Mouse (Mus musculus) CH12.LX (cell line): Measurements from ENCODE around the gene Syt2. TPM values are rescaled to one million over a fixed set of nuclear protein-coding genes. Genes with fewer than 3 reads are reported as not detected.

ENCODE experiments used
- DNase-seq: peaks from one replicate; pipeline ENCODE4 v3.0.0-alpha.2; 2013; ENCODE audit errors: extremely low read depth
- H3K27ac ChIP-seq: 2 replicates; pipeline ENCODE4 v1.5.1; 2012; ENCODE audit warnings: low read depth, mild to moderate bottlenecking, control low read depth, moderate library complexity; ENCODE audit not compliant: insufficient read depth
- H3K27me3 ChIP-seq: replicated peaks from 2 replicates; pipeline ENCODE3; 2012; ENCODE audit warnings: inconsistent platforms
- H3K36me3 ChIP-seq, 2 experiments: replicated peaks in 1 of 2; 2 replicates each; pipeline versions ENCODE3 to v1.6.1; 2012; ENCODE audit warnings: inconsistent platforms in 1 of 2, low read length in 1 of 2, mild to moderate bottlenecking in 1 of 2, mixed read lengths in 1 of 2, moderate library complexity in 1 of 2; ENCODE audit not compliant: control insufficient read depth in 1 of 2, insufficient read depth in 1 of 2
- H3K4me1 ChIP-seq, 2 experiments: 2 replicates each; pipeline ENCODE4 v1.6.1; 2012; ENCODE audit warnings: inconsistent platforms in 1 of 2, moderate library complexity in 1 of 2; ENCODE audit not compliant: insufficient read depth in 2 of 2, control insufficient read depth in 1 of 2
- H3K4me2 ChIP-seq: 2 replicates; pipeline ENCODE4 v1.6.1; 2012; ENCODE audit warnings: low read depth, mild to moderate bottlenecking, control low read depth; ENCODE audit not compliant: poor library complexity, insufficient read depth, severe bottlenecking
- H3K4me3 ChIP-seq, 3 experiments: fragments of 150-350 bp in 1 of 3; sonication (generic) in 1 of 3; replicated peaks in 1 of 3; 2 replicates each; pipeline versions ENCODE3 to v1.5.1; 2011 to 2012; ENCODE audit warnings: low read depth in 2 of 3, low read length in 2 of 3, mild to moderate bottlenecking in 2 of 3, moderate library complexity in 2 of 3, control low read depth in 1 of 3, improper control_type of control experiment in 1 of 3, inconsistent platforms in 1 of 3, mixed read lengths in 1 of 3; ENCODE audit not compliant: poor library complexity in 1 of 3
- H3K79me2 ChIP-seq: replicated peaks from 2 replicates; pipeline ENCODE4 v1.6.1; 2012; ENCODE audit warnings: mild to moderate bottlenecking, moderate library complexity; ENCODE audit not compliant: control insufficient read depth, poor library complexity, insufficient read depth, severe bottlenecking; ENCODE audit errors: extremely low read depth
- H3K9ac ChIP-seq: 2 replicates; pipeline ENCODE4 v1.6.1; 2012; ENCODE audit warnings: low read depth, mild to moderate bottlenecking, control low read depth, moderate library complexity; ENCODE audit not compliant: insufficient read depth
- H3K9me3 ChIP-seq: replicated peaks from 2 replicates; pipeline ENCODE3; 2012; ENCODE audit warnings: low read length, inconsistent platforms, mixed read lengths
- CHD2 ChIP-seq: IDR thresholded peaks from 2 replicates; pipeline ENCODE4 v1.6.1; 2011; ENCODE audit warnings: low read length, improper control_type of control experiment
- E2F4 ChIP-seq: IDR thresholded peaks from 2 replicates; pipeline ENCODE4 v1.6.1; 2011; ENCODE audit warnings: low read depth, low read length, improper control_type of control experiment; ENCODE audit not compliant: insufficient replicate concordance
- EP300 ChIP-seq: IDR thresholded peaks from 2 replicates; pipeline ENCODE4 v1.6.1; 2011; ENCODE audit warnings: low read length, improper control_type of control experiment
- ETS1 ChIP-seq: conservative IDR thresholded peaks from 2 replicates; pipeline ENCODE4 v1.6.1; 2012; ENCODE audit warnings: low read depth, mild to moderate bottlenecking, inconsistent platforms, low read length, improper control_type of control experiment, moderate library complexity
- JUND ChIP-seq: conservative IDR thresholded peaks from 2 replicates; pipeline ENCODE4 v1.6.1; 2011; ENCODE audit warnings: low read depth, low read length, improper control_type of control experiment
- MAFK ChIP-seq: IDR thresholded peaks from 2 replicates; pipeline ENCODE4 v1.6.1; 2011; ENCODE audit warnings: low read length, improper control_type of control experiment; ENCODE audit not compliant: insufficient replicate concordance
- MAX ChIP-seq: IDR thresholded peaks from 2 replicates; pipeline ENCODE4 v1.6.1; 2011; ENCODE audit warnings: low read length, improper control_type of control experiment
- MAZ ChIP-seq: IDR thresholded peaks from 2 replicates; pipeline ENCODE4 v1.6.1; 2012; ENCODE audit warnings: low read depth, mild to moderate bottlenecking, inconsistent platforms, low read length, improper control_type of control experiment, moderate library complexity
- MEF2A ChIP-seq: IDR thresholded peaks from 2 replicates; pipeline ENCODE4 v1.6.1; 2014; ENCODE audit warnings: low read depth, mild to moderate bottlenecking, inconsistent platforms, low read length, improper control_type of control experiment, borderline replicate concordance
- NRF1 ChIP-seq: IDR thresholded peaks from 2 replicates; pipeline ENCODE4 v1.6.1; 2014; ENCODE audit warnings: low read depth, mild to moderate bottlenecking, inconsistent platforms, low read length, improper control_type of control experiment, moderate library complexity
- PAX5 ChIP-seq: IDR thresholded peaks from 2 replicates; pipeline ENCODE4 v1.6.1; 2012; ENCODE audit warnings: low read length, inconsistent platforms, mixed read lengths
- POLR2A ChIP-seq: IDR thresholded peaks from 2 replicates; pipeline ENCODE4 v1.6.1; 2011; ENCODE audit warnings: low read depth, mild to moderate bottlenecking, improper control_type of control experiment, low read length
- RCOR1 ChIP-seq: conservative IDR thresholded peaks from 2 replicates; pipeline ENCODE4 v1.6.1; 2012; ENCODE audit warnings: low read depth, mild to moderate bottlenecking, inconsistent platforms, low read length, improper control_type of control experiment
- SIN3A ChIP-seq: IDR thresholded peaks from 2 replicates; pipeline ENCODE4 v1.6.1; 2012; ENCODE audit warnings: low read length, improper control_type of control experiment, inconsistent platforms
- TBP ChIP-seq: conservative IDR thresholded peaks from 2 replicates; pipeline ENCODE4 v1.6.1; 2011; ENCODE audit warnings: low read depth, low read length, improper control_type of control experiment
- TCF12 ChIP-seq: IDR thresholded peaks from 2 replicates; pipeline ENCODE4 v1.6.1; 2014; ENCODE audit warnings: low read depth, mild to moderate bottlenecking, inconsistent platforms, low read length, improper control_type of control experiment
- UBTF ChIP-seq: IDR thresholded peaks from 2 replicates; pipeline ENCODE4 v1.6.1; 2012; ENCODE audit warnings: low read depth, mild to moderate bottlenecking, inconsistent platforms, low read length, improper control_type of control experiment, moderate library complexity
- USF1 ChIP-seq: IDR thresholded peaks from 2 replicates; pipeline ENCODE4 v1.6.1; 2014; ENCODE audit warnings: low read depth, mild to moderate bottlenecking, inconsistent platforms, low read length, improper control_type of control experiment
- USF2 ChIP-seq: conservative IDR thresholded peaks from 2 replicates; pipeline ENCODE4 v1.6.1; 2011; ENCODE audit warnings: low read depth, low read length, improper control_type of control experiment
- ZKSCAN1 ChIP-seq: IDR thresholded peaks from 2 replicates; pipeline ENCODE4 v1.6.1; 2012; ENCODE audit warnings: low read depth, inconsistent platforms, low read length, improper control_type of control experiment, borderline replicate concordance
- ZMIZ1 ChIP-seq: IDR thresholded peaks from 2 replicates; pipeline ENCODE4 v1.6.1; 2012; ENCODE audit warnings: low read depth, mild to moderate bottlenecking, inconsistent platforms, low read length, improper control_type of control experiment
- dilution Hi-C: fragments of 300-500 bp; cut with MboI; formaldehyde crosslinking; loops from 2 replicates; pipeline ENCODE4 v1.14.3; 2020; ENCODE audit warnings: low sequenced_read_pairs; ENCODE audit not compliant: extremely low pct_unique_long_range_greater_than_20kb, extremely low pct_ligation_motif_present
- in situ Hi-C: fragments of 300-500 bp; cut with MboI; formaldehyde crosslinking; loops from 3 replicates; pipeline ENCODE4 v1.14.3; 2019; ENCODE audit warnings: low sequenced_read_pairs, low pct_ligation_motif_present, low pct_unique_long_range_greater_than_20kb, mixed read lengths
- polyA plus RNA-seq: library from polyadenylated mRNA; unstranded; fragments of >175 nt; gene quantifications from 2 replicates; pipeline ENCODE4 v1.2.1, GENCODE M21; 2012; ENCODE audit warnings: low read depth; ENCODE audit not compliant: insufficient read length
- total RNA-seq, 2 experiments: library from RNA; depleted of rRNA; stranded (reverse); fragments of 300-350 nt in 1 of 2; fragments of >200 nt in 1 of 2; gene quantifications; 2 replicates each; pipeline ENCODE4 v1.2.3; 2012 to 2014

The Syt2 gene
- total and polyA plus RNA-seq, 3 experiments = not detected

DNA sequence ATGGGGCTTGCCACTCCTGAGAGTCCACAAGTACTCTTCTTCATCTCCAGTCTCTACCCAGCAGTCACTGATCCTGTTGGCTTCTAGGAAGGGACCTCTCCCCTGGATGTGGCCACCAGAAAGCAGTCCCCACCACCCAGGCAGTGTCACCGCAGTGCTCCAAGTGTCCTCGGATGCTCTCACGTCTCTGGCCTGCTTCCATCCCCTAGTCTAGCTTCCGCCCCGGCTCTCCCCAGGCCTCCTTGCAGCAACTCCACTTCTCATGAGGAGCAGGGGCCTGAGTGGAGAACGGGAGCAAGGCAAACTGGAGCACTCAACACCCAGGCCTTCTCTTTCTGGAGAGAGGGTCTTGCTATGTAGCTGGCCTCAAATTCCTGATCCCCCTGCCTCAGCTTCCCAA is 112.7 kb downstream of the Syt2 start:
- dilution Hi-C loops = no loop called here
- H3K9me3 ChIP-seq = no peaks in the 10 kb centered on the region
- DNase-seq = no peak
- H3K27me3 ChIP-seq = peaks cover under 1% of the 10 kb centered on the region
- in situ Hi-C loops = no loop called here
- no peaks in the 10 kb centered on the region for H3K79me2 ChIP-seq
- TF ChIP-seq USF2 (no peak), PAX5 (no peak), NRF1 (no peak), MEF2A (no peak), E2F4 (no peak), ZMIZ1 (no peak), MAX (no peak), TBP (no peak), USF1 (no peak), RCOR1 (no peak), MAZ (no peak), EP300 (no peak), ZKSCAN1 (no peak), JUND (no peak), POLR2A (no peak)
- no peak overlapping the region for H3K9ac ChIP-seq
- H3K4me2 ChIP-seq = no peak overlapping the region
- no peaks in the 10 kb centered on the region for H3K36me3 ChIP-seq
- H3K4me1 ChIP-seq = peaks cover 0 to 3% of the 10 kb centered on the region in 2 experiments; a peak in 2 of 4 replicates
- no peak overlapping the region for H3K27ac ChIP-seq
- H3K4me3 ChIP-seq = no peak overlapping the region

DNA sequence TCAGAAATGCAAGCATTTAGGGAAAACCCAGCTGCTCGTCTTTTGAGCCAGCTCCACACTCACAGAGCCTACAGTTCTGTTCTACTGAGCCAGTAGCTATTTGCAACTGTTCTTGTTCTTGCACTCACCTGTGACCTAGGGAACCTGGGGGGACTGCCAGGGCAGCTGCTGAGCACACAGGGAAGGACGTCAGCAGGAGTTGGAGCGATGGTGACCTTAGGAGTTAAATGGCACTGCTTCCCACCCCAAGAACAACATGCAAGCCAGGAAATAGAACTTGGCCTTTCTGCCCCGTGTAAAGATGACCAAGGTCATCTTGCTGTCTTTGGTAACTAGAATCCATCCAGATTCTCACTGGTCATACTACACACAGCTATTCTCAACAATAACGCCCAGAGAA is 114.2 kb downstream of the Syt2 start:
- Histone ChIP-seq H3K79me2 (no peaks in the 10 kb centered on the region), H3K27me3 (no peaks in the 10 kb centered on the region), H3K4me3 (no peak overlapping the region), H3K9ac (no peak overlapping the region), H3K4me1 (no peaks in the 10 kb centered on the region), H3K36me3 (no peaks in the 10 kb centered on the region), H3K27ac (no peak overlapping the region), H3K9me3 (no peaks in the 10 kb centered on the region), H3K4me2 (no peak overlapping the region)
- TF ChIP-seq MAX = no peak
- no peak for TF ChIP-seq CHD2
- no peak for TF ChIP-seq ZKSCAN1
- no peak for TF ChIP-seq TCF12
- no peak for TF ChIP-seq SIN3A
- no peak for TF ChIP-seq UBTF
- TF ChIP-seq MAFK = no peak
- no peak for TF ChIP-seq ETS1
- in situ Hi-C loops = no loop called here
- no peak for DNase-seq
- dilution Hi-C loops = no loop called here
